Mouse (Mus musculus) hindbrain, postnatal 0 days (tissue): ENCODE measurements at regions not wholly inside any gene's neighbourhood (a gene's known extent, or its start where the extent isn't known, plus 50 kb on each side); places are given as distances from the start of the nearest gene placed in this dataset.
A peak's percentile ranks its signal among the peaks of the same experiment; 100 is the strongest.

ENCODE experiments used
- ATAC-seq: fragments of 200-750 bp; cut with Nextera tagmentation; 2 replicates; pipeline ENCODE4 v1.8.0; 2017; ENCODE audit warnings: mild to moderate bottlenecking, moderate TSS enrichment, moderate library complexity
- DNase-seq: peaks from one replicate; pipeline ENCODE4 v3.0.0-alpha.2; 2015; ENCODE audit warnings: low spot score
- H3K27ac ChIP-seq: fragments of 300-500 bp; sonication (generic); 2 replicates; pipeline ENCODE4 v1.5.1; 2014; ENCODE audit warnings: mild to moderate bottlenecking
- H3K27me3 ChIP-seq: fragments of 300-500 bp; sonication (generic); 2 replicates; pipeline ENCODE4 v1.6.1; 2014; ENCODE audit warnings: low read length, mixed read lengths; ENCODE audit not compliant: insufficient read depth
- H3K36me3 ChIP-seq: fragments of 300-500 bp; sonication (generic); 2 replicates; pipeline ENCODE4 v1.6.1; 2014; ENCODE audit warnings: low read length, mixed read lengths; ENCODE audit not compliant: insufficient read depth
- H3K4me1 ChIP-seq: fragments of 300-500 bp; sonication (generic); 2 replicates; pipeline ENCODE4 v1.6.1; 2014; ENCODE audit warnings: antibody characterized with exemption, low read length, mixed read lengths; ENCODE audit not compliant: insufficient read depth
- H3K4me2 ChIP-seq: fragments of 300-500 bp; sonication (generic); 2 replicates; pipeline ENCODE4 v1.6.1; 2014; ENCODE audit warnings: low read depth, mild to moderate bottlenecking, low read length, moderate library complexity, mixed read lengths
- H3K4me3 ChIP-seq: fragments of 300-500 bp; sonication (generic); 2 replicates; pipeline ENCODE4 v1.5.1; 2014; ENCODE audit warnings: low read length
- H3K9ac ChIP-seq: fragments of 300-500 bp; sonication (generic); replicated peaks from 2 replicates; pipeline ENCODE4 v1.6.1; 2014; ENCODE audit warnings: mild to moderate bottlenecking, low read length, moderate library complexity, mixed read lengths
- H3K9me3 ChIP-seq: fragments of 300-500 bp; sonication (generic); 2 replicates; pipeline ENCODE4 v1.6.1; 2016; ENCODE audit warnings: low read length, mixed read lengths
- CTCF ChIP-seq: IDR thresholded peaks from 2 replicates; pipeline ENCODE4 v1.5.1; 2016; ENCODE audit warnings: antibody characterized with exemption, control low read depth, low read depth
- WGBS: fragments of 180-500 bp; shearing (Covaris S2); extraction: QIAGEN DNeasy Blood & Tissue Kit; methylation state at CpG from one replicate; pipeline ENCODE4 v1.1.7; 2014; 5-methylcytosine and 5-hydroxymethylcytosine counted together

- H3K36me3 ChIP-seq, result no peaks in the 10 kb centered on the region
- H3K27me3 ChIP-seq, result no peaks in the 10 kb centered on the region
- no peak for TF ChIP-seq CTCF
- H3K9ac ChIP-seq, result no peak overlapping the region
- H3K4me1 ChIP-seq, result no peaks in the 10 kb centered on the region
- ATAC-seq (no peak; the same call in 1 of the 2 replicates), DNase-seq (no peak)
- no peaks in the 10 kb centered on the region for H3K9me3 ChIP-seq
- H3K27ac ChIP-seq, result no peak overlapping the region
- no peak overlapping the region for H3K4me2 ChIP-seq
- 72% methylated on average over 10 of the region's 10 CpGs for WGBS
- H3K4me3 ChIP-seq, result no peak overlapping the region
These were observed 119.5 kb upstream of the Sash1 start for GRCm38 (mm10) chr10:9005140-9005909.

- DNase-seq (no peak), ATAC-seq (no peak)
- no peaks in the 10 kb centered on the region for H3K36me3 ChIP-seq
- no peaks in the 10 kb centered on the region for H3K9me3 ChIP-seq
- no peak overlapping the region for H3K9ac ChIP-seq
- WGBS, result 82% methylated on average over 5 of the region's 5 CpGs
- no peak for TF ChIP-seq CTCF
- no peak overlapping the region for H3K4me3 ChIP-seq
- no peaks in the 10 kb centered on the region for H3K4me1 ChIP-seq
- no peak overlapping the region for H3K4me2 ChIP-seq
- H3K27ac ChIP-seq, result no peak overlapping the region
- H3K27me3 ChIP-seq, result no peaks in the 10 kb centered on the region
These were observed 116.4 kb upstream of the Sash1 start for GRCm38 (mm10) chr10:9002261-9002660.

- peak overlapping the region; percentile 11; the same call in 1 of the 2 replicates for H3K27ac ChIP-seq
- H3K4me3 ChIP-seq, result no peak overlapping the region
- no peaks in the 10 kb centered on the region for H3K4me1 ChIP-seq
- no peaks in the 10 kb centered on the region for H3K9me3 ChIP-seq
- DNase-seq, result no peak
- no peaks in the 10 kb centered on the region for H3K36me3 ChIP-seq
- H3K27me3 ChIP-seq, result no peaks in the 10 kb centered on the region
- no peak for TF ChIP-seq CTCF
- H3K9ac ChIP-seq, result no peak overlapping the region
- no peak for ATAC-seq
- WGBS, result 31% methylated on average over 5 of the region's 5 CpGs
- H3K4me2 ChIP-seq, result no peak overlapping the region
These were observed 113.0 kb upstream of the Sash1 start for GRCm38 (mm10) chr10:8998758-8999398.

GRCm38 (mm10) chr10:8998356-8998755 lies 112.5 kb upstream of the Sash1 start:
- ATAC-seq (no peak), DNase-seq (no peak)
- H3K9ac ChIP-seq, result no peak overlapping the region
- no peaks in the 10 kb centered on the region for H3K36me3 ChIP-seq
- no peaks in the 10 kb centered on the region for H3K9me3 ChIP-seq
- 78% methylated on average over 2 of the region's 2 CpGs for WGBS
- H3K27me3 ChIP-seq, result no peaks in the 10 kb centered on the region
- no peak overlapping the region for H3K4me2 ChIP-seq
- H3K4me1 ChIP-seq, result no peaks in the 10 kb centered on the region
- no peak for TF ChIP-seq CTCF
- H3K27ac ChIP-seq, result no peak overlapping the region
- H3K4me3 ChIP-seq, result no peak overlapping the region

GRCm38 (mm10) chr10:8995097-8995496 lies 109.2 kb upstream of the Sash1 start:
- no peaks in the 10 kb centered on the region for H3K9me3 ChIP-seq
- no peaks in the 10 kb centered on the region for H3K27me3 ChIP-seq
- no peaks in the 10 kb centered on the region for H3K36me3 ChIP-seq
- ATAC-seq, result no peak
- WGBS, result 50% methylated on average over 3 of the region's 3 CpGs
- no peak for DNase-seq
- no peak overlapping the region for H3K4me3 ChIP-seq
- no peaks in the 10 kb centered on the region for H3K4me1 ChIP-seq
- no peak overlapping the region for H3K9ac ChIP-seq
- H3K27ac ChIP-seq, result no peak overlapping the region
- H3K4me2 ChIP-seq, result no peak overlapping the region
- TF ChIP-seq CTCF, result no peak

GRCm38 (mm10) chr10:8986339-8986738 lies 100.5 kb upstream of the Sash1 start:
- WGBS, result 80% methylated on average over 7 of the region's 7 CpGs
- Histone ChIP-seq H3K4me2 (no peak overlapping the region), H3K27ac (no peak overlapping the region)

GRCm38 (mm10) chr10:8983347-8983746 lies 97.5 kb upstream of the Sash1 start:
- DNase-seq (no peak), ATAC-seq (no peak)
- Histone ChIP-seq H3K4me1 (no peaks in the 10 kb centered on the region), H3K36me3 (no peaks in the 10 kb centered on the region), H3K9me3 (no peaks in the 10 kb centered on the region), H3K4me2 (no peak overlapping the region), H3K27me3 (no peaks in the 10 kb centered on the region), H3K9ac (no peak overlapping the region), H3K27ac (no peak overlapping the region), H3K4me3 (no peak overlapping the region)
- whole genome bisulfite sequencing, result 86% methylated on average over 4 of the region's 4 CpGs
- no peak for TF ChIP-seq CTCF

More at GRCm38 (mm10) chr10:8986339-8986738, 100.5 kb upstream of the Sash1 start:
- ATAC-seq (no peak), DNase-seq (no peak)
- no peaks in the 10 kb centered on the region for H3K4me1 ChIP-seq
- no peaks in the 10 kb centered on the region for H3K36me3 ChIP-seq
- no peak overlapping the region for H3K4me3 ChIP-seq
- no peak for TF ChIP-seq CTCF
- H3K9me3 ChIP-seq, result no peaks in the 10 kb centered on the region
- no peaks in the 10 kb centered on the region for H3K27me3 ChIP-seq
- H3K9ac ChIP-seq, result no peak overlapping the region
